In the genomic region with DNA sequence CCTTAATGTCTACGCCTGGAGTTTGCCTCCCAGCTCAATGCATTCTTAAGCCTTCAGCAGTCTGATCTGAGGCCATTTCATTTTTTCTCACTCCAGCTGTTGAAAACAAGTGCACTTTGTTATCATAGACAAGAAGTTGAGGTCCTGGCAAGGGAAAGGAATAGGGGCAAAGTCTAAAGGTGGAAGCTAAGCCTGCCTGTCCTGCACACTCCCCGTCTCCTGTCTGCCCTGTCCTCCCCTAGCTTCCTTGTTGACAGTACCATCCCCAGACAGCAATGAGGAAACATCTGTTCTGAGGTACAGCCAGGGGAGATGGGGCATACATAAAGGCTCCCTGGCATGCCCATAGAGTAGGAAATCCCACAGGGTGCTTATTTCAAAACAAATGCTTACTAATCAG, we compare ENCODE assay signal across 23 mouse cellular contexts.
DNase-seq lines count a peak whose midpoint lies in the region; ATAC-seq lines count a peak whose summit lies in the region.
"Had no signal": no experiment of that assay in that cellular context is flagged by ENCODE, and none has a peak within 500 bp of the region (broad histone marks: within the 10 kb centered on the region; RNA-seq: fewer than 3 reads in every experiment).

No protein-coding gene starts in this region.

- no peaks in the 10 kb centered on the region for H3K9me3 ChIP-seq in intestine, embryonic 14.5 days (ENCODE audit: control insufficient read depth, low read length)
- H3K9me3 ChIP-seq: embryonic facial prominence, embryonic 15.5 days; forebrain, embryonic 10.5 days; heart, embryonic 13.5 days had no signal

- H3K4me3 ChIP-seq in intestine, embryonic 14.5 days (ENCODE audit: low read depth, low read length) = no peak overlapping the region
- H3K4me3 ChIP-seq: embryonic facial prominence, embryonic 15.5 days; erythroblast, embryonic 14.5 days; forebrain, embryonic 10.5 days; heart, embryonic 13.5 days had no signal

- H3K9ac ChIP-seq in intestine, embryonic 14.5 days (ENCODE audit: low read length) = no peak overlapping the region
- H3K9ac ChIP-seq: embryonic facial prominence, embryonic 15.5 days; heart, embryonic 13.5 days had no signal

- ATAC-seq in intestine, embryonic 14.5 days (replicated peaks; ENCODE audit: low FRiP score, low TSS enrichment, low read depth) = peak; percentile 72; the same call in 1 of the 2 replicates
- ATAC-seq: CD4-positive, CD25-positive, alpha-beta regulatory T cell, adult 4 months; forebrain, embryonic 14.5 days had no signal

- no peak overlapping the region for H3K4me2 ChIP-seq in intestine, embryonic 14.5 days (ENCODE audit: low read length)
- H3K4me2 ChIP-seq: embryonic facial prominence, embryonic 15.5 days; heart, embryonic 13.5 days had no signal

- 71% methylated on average over 2 of the region's 2 CpGs for WGBS in intestine, embryonic 14.5 days
- WGBS in large intestine, adult 2 months = 51% methylated on average over 2 of the region's 2 CpGs

- peak; percentile 9 for DNase-seq in kidney, adult 11 months
- no peak for DNase-seq in kidney, postnatal 14 days
- peak; percentile 22 to 27 for DNase-seq in kidney, postnatal 36 days
- DNase-seq in kidney, postnatal 25 days = no peak
- DNase-seq in intestine, embryonic 14.5 days (ENCODE audit: low spot score) = peak; percentile 51
- DNase-seq in large intestine, adult 2 months (ENCODE audit: low read depth, low spot score) = peak; percentile 22
- no peak for DNase-seq in adrenal gland, postnatal 25 days
- no peak for DNase-seq in lung, postnatal 4 days
- DNase-seq: adrenal gland, adult 8-10 months; B cell, adult 2 months; cerebellum, adult 11 months; cerebellum, adult 8-10 months; cerebellum, postnatal 14 days; embryo, embryonic 11 days; gastrocnemius, postnatal 36 days; heart, postnatal 36 days had no signal

- H3K4me1 ChIP-seq in intestine, embryonic 14.5 days (replicated peaks; ENCODE audit: control insufficient read depth, insufficient read depth, low read length) = no peaks in the 10 kb centered on the region
- H3K4me1 ChIP-seq: embryonic facial prominence, embryonic 15.5 days; heart, embryonic 13.5 days had no signal

- H3K27me3 ChIP-seq in intestine, embryonic 14.5 days (replicated peaks; ENCODE audit: control insufficient read depth, insufficient read depth, low read length) = no peaks in the 10 kb centered on the region
- H3K27me3 ChIP-seq: embryonic facial prominence, embryonic 15.5 days; heart, embryonic 13.5 days had no signal

- H3K36me3 ChIP-seq in intestine, embryonic 14.5 days (ENCODE audit: control insufficient read depth, insufficient read depth, low read length) = no peaks in the 10 kb centered on the region
- H3K36me3 ChIP-seq: embryonic facial prominence, embryonic 15.5 days; forebrain, embryonic 10.5 days; G1E; heart, embryonic 13.5 days had no signal

- no peak overlapping the region for H3K27ac ChIP-seq in intestine, embryonic 14.5 days (ENCODE audit: low read depth)
- H3K27ac ChIP-seq: embryonic facial prominence, embryonic 15.5 days; forebrain, embryonic 10.5 days; heart, embryonic 13.5 days had no signal

Comparison
In these comparisons a context has a peak if more than half of its experiments do, and no peak if none do; other contexts are left out.
1. DNase-seq: peak in kidney, adult 11 months (single experiment), kidney, postnatal 36 days (2 of 2), intestine, embryonic 14.5 days (single experiment) and large intestine, adult 2 months (single experiment); none in kidney, postnatal 14 days (single experiment), kidney, postnatal 25 days (0 of 2), adrenal gland, postnatal 25 days (single experiment) and lung, postnatal 4 days (0 of 2).